Mouse (Mus musculus): Measurements from ENCODE around the gene Tas2r107.
"Not testable (repeated sequence)": the region's sequence is repeated elsewhere in the genome, so short reads cannot be mapped to it uniquely, and the experiment has no call there.

The Tas2r107 gene

GRCm38 (mm10) chr6:131660049-131660448 lies at the start of gene Tas2r107:
Gene Tas2r107, minus strand, starts transcription at chr6:131660149.
- DNase-seq (ENCODE audit: low spot score in 2 of 2), result no peak

- no peak for DNase-seq (ENCODE audit: low spot score in 2 of 2)
Measured at GRCm38 (mm10) chr6:131689963-131690362, 30.0 kb upstream of the Tas2r107 start, which contains the start of gene Tas2r114. Gene Tas2r114, minus strand, starts transcription at chr6:131690063.

GRCm38 (mm10) chr6:131687395-131687794 lies 27.4 kb upstream of the Tas2r107 start, which contains the start of gene Tas2r105:
Gene Tas2r105, minus strand, starts transcription at chr6:131687495.
- no peak for DNase-seq (ENCODE audit: low spot score in 2 of 2)

GRCm38 (mm10) chr6:131685644-131686043 lies 25.7 kb upstream of the Tas2r107 start, which contains the start of gene Tas2r104:
Gene Tas2r104, minus strand, starts transcription at chr6:131685744.
- no peak for DNase-seq (ENCODE audit: low spot score in 2 of 2)

GRCm38 (mm10) chr6:131678786-131679185 lies 18.8 kb upstream of the Tas2r107 start, which contains the start of gene Tas2r106:
Gene Tas2r106, minus strand, starts transcription at chr6:131678886.
- no peak for DNase-seq (ENCODE audit: low spot score in 2 of 2)

- no peak for DNase-seq (ENCODE audit: low spot score in 2 of 2)
Measured at GRCm38 (mm10) chr6:131630812-131631211, 29.1 kb downstream of the Tas2r107 start, which contains the start of gene Tas2r130. Gene Tas2r130, minus strand, starts transcription at chr6:131630912.

- not testable (repeated sequence) for DNase-seq (ENCODE audit: low spot score in 2 of 2)
Measured at GRCm38 (mm10) chr6:131609956-131610355, 50.0 kb downstream of the Tas2r107 start.
